Comparison of ENCODE assay signal across 8 mouse cellular contexts in genomic region chr11:94327693-94328643, GRCm38 (mm10). TPM values are rescaled to one million over a fixed set of nuclear protein-coding genes. Genes with fewer than 3 reads are reported as not detected.
DNase-seq lines count a peak whose midpoint lies in the region; ATAC-seq lines count a peak whose summit lies in the region.

Ankrd40 (plus strand) TSS chr11:94328001.

- peak within 1 kb of the TSS; percentile 86 for H3K4me3 ChIP-seq in hindbrain, embryonic 16.5 days (ENCODE audit: low read length)
- peak within 1 kb of the TSS; percentile 46 for H3K4me3 ChIP-seq in macrophage (ENCODE audit: inconsistent target)

- no peaks in the 10 kb centered on the region for H3K36me3 ChIP-seq in hindbrain, embryonic 16.5 days (ENCODE audit: control insufficient read depth, insufficient read depth, low read length)
- no peaks in the 10 kb centered on the region for H3K36me3 ChIP-seq in macrophage (ENCODE audit: inconsistent target)

- no peaks in the 10 kb centered on the region for H3K27me3 ChIP-seq in hindbrain, embryonic 16.5 days (replicated peaks; ENCODE audit: control insufficient read depth, insufficient read depth, low read length)

- peaks cover 32% of the 10 kb centered on the region for H3K4me1 ChIP-seq in hindbrain, embryonic 16.5 days (ENCODE audit: control insufficient read depth, insufficient read depth, low read depth, low read length)

- H3K9me3 ChIP-seq in hindbrain, embryonic 16.5 days (ENCODE audit: control insufficient read depth, low read length) = no peaks in the 10 kb centered on the region

- peak; percentile 86 for DNase-seq in T-cell, adult 2 months (ENCODE audit: low spot score)
- peak; percentile 97 to 98 for DNase-seq in cerebellum, postnatal 36 days
- peak; percentile 97 for DNase-seq in gastrocnemius, adult 18-20 months (ENCODE audit: low spot score)
- DNase-seq in left cerebral cortex, adult 18-20 months (ENCODE audit: low spot score in 2 of 2) = peak; percentile 96 to 98
- DNase-seq in right cerebral cortex, adult 18-20 months = peak; percentile 98
- peak; percentile 77 for DNase-seq in urinary bladder, postnatal 10 days (ENCODE audit: low spot score)

- under 1% methylated on average over 68 of the region's 78 CpGs for WGBS in hindbrain, embryonic 16.5 days
- WGBS in macrophage (ENCODE audit: missing documents) = under 1% methylated on average over 62 of the region's 78 CpGs

- peak; percentile 90 for ATAC-seq in hindbrain, embryonic 16.5 days

- peak within 1 kb of the TSS; percentile 100 for H3K27ac ChIP-seq in hindbrain, embryonic 16.5 days (ENCODE audit: low read depth, low read length)
- peak within 1 kb of the TSS; percentile 88 for H3K27ac ChIP-seq in macrophage

- H3K9ac ChIP-seq in hindbrain, embryonic 16.5 days (ENCODE audit: low read depth, low read length) = peak within 1 kb of the TSS; percentile 98

- peaks cover 45% of the 10 kb centered on the region for H3K79me2 ChIP-seq in macrophage (ENCODE audit: inconsistent target)

- H3K4me2 ChIP-seq in hindbrain, embryonic 16.5 days (ENCODE audit: low read length) = peak within 1 kb of the TSS; percentile 83

RNA-seq across cellular contexts. Expression of gene Ankrd40, which starts in this region (rescaled TPM):
- total RNA-seq in gastrocnemius, adult 18-20 months (2021) = 100 to 1,000 TPM; 245 to 246 TPM
- polyA plus RNA-seq in hindbrain, embryonic 16.5 days (2015; fragmentation: Nextera tagmentation; extraction: Ambion mirVana) = 9.2 and 9.4 TPM in 2 replicates
- total RNA-seq in left cerebral cortex, adult 18-20 months (2021) = 100 to 1,000 TPM; 123 to 141 TPM
- 10 to 100 TPM; 18.9 to 81.5 (median 44.1) TPM for total RNA-seq in macrophage (2018; cell fraction: chromatin; rRNA removed)
- 10 to 100 TPM; 47.9 to 86.4 (median 61.7) TPM for total RNA-seq in macrophage (2018; cell fraction: cytosol; rRNA removed)
- 10 to 100 TPM; 26.7 to 81.7 (median 44.8) TPM for total RNA-seq in macrophage (2018; cell fraction: nucleus; rRNA removed)
- polyA plus RNA-seq in macrophage (2018) = 51.9 to 117 TPM (median 63.5 TPM) in 3 replicates

Comparison
In these comparisons a context has a peak if more than half of its experiments do, and no peak if none do; other contexts are left out.
1. Peak in every context shown above with its lines: DNase-seq, ATAC-seq, H3K4me3 ChIP-seq and H3K27ac ChIP-seq.